Mouse (Mus musculus): ENCODE measurements around the gene Gm12184. TPM values are rescaled to one million over a fixed set of nuclear protein-coding genes. Genes with fewer than 3 reads are reported as not detected.

The Gm12184 gene
- polyA plus RNA-seq, 1 experiment: 13.2 TPM

DNA sequence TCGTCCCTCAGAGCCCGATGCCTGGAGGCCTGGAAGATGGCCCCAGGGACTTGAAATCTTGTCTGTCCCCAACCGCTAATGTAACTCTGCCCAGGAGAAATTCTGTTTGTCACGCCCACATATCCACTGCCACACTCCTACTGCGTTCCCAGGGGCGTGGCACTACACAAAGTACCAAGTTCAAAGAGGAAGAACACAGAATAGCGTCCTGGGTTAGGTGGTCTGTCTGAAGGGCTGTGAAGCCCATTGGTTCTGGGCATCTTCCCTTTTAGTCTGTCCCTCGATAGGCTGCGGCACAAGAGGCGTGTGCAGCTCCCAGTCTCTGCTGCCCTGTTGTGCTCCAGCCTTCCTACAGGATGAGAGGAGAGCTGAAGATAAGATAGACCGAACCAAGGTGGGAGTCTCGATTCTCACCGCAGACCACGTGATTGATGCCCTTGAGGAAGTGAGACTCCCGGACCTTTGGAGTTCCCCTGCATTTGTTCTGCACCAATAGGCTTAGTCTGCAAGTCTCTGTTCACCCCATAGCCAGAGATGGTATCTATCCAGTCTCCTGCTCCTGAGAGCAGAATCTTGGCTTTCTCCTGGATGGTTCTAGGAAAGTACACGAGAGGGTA is 11.8 kb upstream of the Gm12184 start:
- Histone ChIP-seq H3K36me3 (ENCODE audit: control insufficient read depth, insufficient read depth) (no peaks in the 10 kb centered on the region), H3K4me2 (ENCODE audit: low read depth) (peak overlapping the region; percentile 97), H3ac (ENCODE audit: control insufficient read depth, insufficient read length) (peak overlapping the region; percentile 55), H3K27me3 (ENCODE audit: control insufficient read depth, insufficient read depth, insufficient read length) (no peaks in the 10 kb centered on the region), H3K4me3 (peak overlapping the region; percentile 41), H3K79me2 (ENCODE audit: control insufficient read depth, insufficient read depth) (no peaks in the 10 kb centered on the region)
- TF ChIP-seq USF1 (IDR thresholded peaks at IDR 0.05; ENCODE audit: low read depth) (peak; percentile 57), MYOD1 (IDR thresholded peaks at IDR 0.05; ENCODE audit: control insufficient read depth in 1 of 3, insufficient read length in 2 of 3, low read depth in 2 of 3) (no peak), POLR2AphosphoS2 (IDR thresholded peaks at IDR 0.05; ENCODE audit: insufficient read length, low read depth) (no peak), SRF (IDR thresholded peaks at IDR 0.05; ENCODE audit: control insufficient read depth, insufficient read length, low read depth) (no peak), TCF12 (IDR thresholded peaks at IDR 0.05; ENCODE audit: insufficient read depth, poor library complexity, severe bottlenecking) (no peak)

DNA sequence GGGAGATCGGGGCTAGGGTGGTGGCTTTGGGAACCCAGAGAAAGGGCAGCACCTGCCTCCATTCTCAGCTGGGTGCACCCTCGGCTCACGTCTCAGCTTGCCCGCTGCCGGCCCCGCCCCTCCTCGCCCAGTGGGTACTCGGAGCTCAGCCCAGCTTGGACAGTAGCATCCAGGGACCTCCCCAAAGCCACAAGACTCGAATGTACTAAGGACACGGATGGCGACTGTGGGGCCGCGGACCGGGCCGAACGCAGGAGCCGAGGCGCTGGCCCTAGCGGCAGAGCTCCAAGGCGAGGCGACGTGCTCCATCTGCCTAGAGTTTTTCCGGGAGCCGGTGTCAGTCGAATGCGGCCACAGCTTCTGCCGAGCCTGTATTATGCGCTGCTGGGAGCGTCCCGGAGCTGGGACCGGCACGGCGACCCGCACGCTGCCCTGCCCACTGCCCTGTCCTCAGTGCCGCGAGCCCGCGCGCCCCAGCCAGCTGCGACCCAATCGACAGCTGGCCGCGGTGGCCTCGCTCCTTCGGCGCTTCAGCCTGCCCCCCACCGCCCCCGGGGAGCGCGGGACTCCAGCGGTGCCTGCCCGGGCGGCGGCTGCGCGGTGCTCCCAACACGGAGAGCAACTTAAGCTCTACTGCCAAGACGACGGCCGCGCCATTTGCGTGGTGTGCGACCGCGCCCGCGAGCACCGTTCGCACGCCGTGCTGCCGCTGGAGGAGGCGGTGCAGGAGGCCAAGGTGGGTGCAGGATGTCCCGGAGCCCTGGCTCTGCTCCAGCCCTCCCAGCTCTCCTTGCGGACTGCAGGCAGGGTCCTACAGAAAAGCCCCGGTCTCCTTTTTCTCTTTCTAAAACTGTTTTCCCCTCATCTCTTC is 11.1 kb upstream of the Gm12184 start:
- Histone ChIP-seq H3K4me3 (peak overlapping the region; percentile 41), H3K27me3 (ENCODE audit: control insufficient read depth, insufficient read depth, insufficient read length) (no peaks in the 10 kb centered on the region), H3K4me2 (ENCODE audit: low read depth) (peak overlapping the region; percentile 97), H3ac (ENCODE audit: control insufficient read depth, insufficient read length) (peak overlapping the region; percentile 55), H3K36me3 (ENCODE audit: control insufficient read depth, insufficient read depth) (no peaks in the 10 kb centered on the region), H3K79me2 (ENCODE audit: control insufficient read depth, insufficient read depth) (no peaks in the 10 kb centered on the region)
- TF ChIP-seq MYOD1 (IDR thresholded peaks at IDR 0.05; ENCODE audit: control insufficient read depth in 1 of 3, insufficient read length in 2 of 3, low read depth in 2 of 3): peak in 2 of 3 experiments; percentile 42 to 75
- peak; percentile 72 for TF ChIP-seq POLR2A (IDR thresholded peaks at IDR 0.05; ENCODE audit: insufficient read length, low read depth)
- TF ChIP-seq MYOG (IDR thresholded peaks at IDR 0.05; ENCODE audit: control insufficient read depth in 1 of 3, insufficient read depth in 1 of 3, insufficient read length in 2 of 3, low read depth in 2 of 3): peak in 2 of 3 experiments; percentile 62 to 79
- TF ChIP-seq TCF3 (IDR thresholded peaks at IDR 0.05; ENCODE audit: insufficient read length, low read depth): peak; percentile 30
- peak; percentile 74 for TF ChIP-seq POLR2AphosphoS2 (IDR thresholded peaks at IDR 0.05; ENCODE audit: insufficient read length, low read depth)
- no peak for TF ChIP-seq SRF (IDR thresholded peaks at IDR 0.05; ENCODE audit: control insufficient read depth, insufficient read length, low read depth)

DNA sequence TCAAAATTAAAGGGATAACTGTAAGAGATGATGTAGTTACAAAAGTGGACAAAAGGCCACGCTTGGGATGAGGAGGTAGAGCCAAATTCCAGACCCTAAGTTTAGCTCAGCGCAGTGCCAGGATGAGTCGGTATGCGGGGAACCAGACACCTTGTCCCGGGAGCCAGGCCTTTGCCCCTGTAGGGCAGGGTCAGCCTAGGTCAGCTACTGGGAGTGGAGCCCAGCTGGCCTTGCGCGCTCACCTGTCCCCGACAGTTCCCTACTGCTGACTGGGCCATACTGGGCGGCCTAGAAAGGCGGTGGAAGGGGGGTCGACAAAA is 10.5 kb upstream of the Gm12184 start:
- H3ac ChIP-seq (ENCODE audit: control insufficient read depth, insufficient read length): peak overlapping the region; percentile 55
- H3K4me3 ChIP-seq: peak overlapping the region; percentile 41
- H3K4me2 ChIP-seq (ENCODE audit: low read depth): peak overlapping the region; percentile 66
- no peaks in the 10 kb centered on the region for H3K27me3 ChIP-seq (ENCODE audit: control insufficient read depth, insufficient read depth, insufficient read length)
- TF ChIP-seq MAX (IDR thresholded peaks at IDR 0.05; ENCODE audit: low read depth) (no peak), REST (IDR thresholded peaks at IDR 0.05; ENCODE audit: insufficient read depth, insufficient read length) (no peak), E2F4 (IDR thresholded peaks at IDR 0.05; ENCODE audit: insufficient read depth) (no peak), POLR2A (IDR thresholded peaks at IDR 0.05; ENCODE audit: insufficient read length, low read depth) (no peak), POLR2AphosphoS2 (IDR thresholded peaks at IDR 0.05; ENCODE audit: insufficient read length, low read depth) (no peak), CEBPB (IDR thresholded peaks at IDR 0.05; ENCODE audit: insufficient read depth, poor library complexity, severe bottlenecking) (no peak), SRF (IDR thresholded peaks at IDR 0.05; ENCODE audit: control insufficient read depth, insufficient read length, low read depth) (no peak), USF1 (IDR thresholded peaks at IDR 0.05; ENCODE audit: low read depth) (no peak)
- no peaks in the 10 kb centered on the region for H3K36me3 ChIP-seq (ENCODE audit: control insufficient read depth, insufficient read depth)
- H3K79me2 ChIP-seq (ENCODE audit: control insufficient read depth, insufficient read depth): no peaks in the 10 kb centered on the region

DNA sequence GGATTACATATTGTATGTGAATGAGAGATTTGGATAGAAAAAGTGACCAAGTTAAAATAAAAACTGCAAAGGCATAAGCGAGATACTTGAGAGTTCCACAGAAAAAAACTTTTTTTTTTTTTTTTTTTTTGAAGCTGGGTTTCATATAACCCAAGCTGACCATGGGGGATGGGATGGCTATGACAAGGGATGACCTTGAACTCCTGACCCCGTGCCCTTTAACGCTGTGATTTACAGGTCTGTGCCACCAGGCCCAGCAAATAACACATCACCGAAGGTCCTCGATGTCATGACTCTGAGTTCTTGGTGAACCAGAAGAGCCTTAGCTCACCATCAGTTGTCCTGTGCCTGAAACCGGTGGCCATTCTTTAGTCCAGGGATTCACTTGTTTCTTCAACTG is 9.5 kb upstream of the Gm12184 start:
- Histone ChIP-seq H3K36me3 (ENCODE audit: control insufficient read depth, insufficient read depth) (no peaks in the 10 kb centered on the region), H3K79me2 (ENCODE audit: control insufficient read depth, insufficient read depth) (no peaks in the 10 kb centered on the region), H3K4me2 (ENCODE audit: low read depth) (no peak overlapping the region), H3K27me3 (ENCODE audit: control insufficient read depth, insufficient read depth, insufficient read length) (no peaks in the 10 kb centered on the region), H3K4me3 (no peak overlapping the region), H3ac (ENCODE audit: control insufficient read depth, insufficient read length) (no peak overlapping the region)
- no peak for TF ChIP-seq E2F4 (IDR thresholded peaks at IDR 0.05; ENCODE audit: insufficient read depth)
- no peak for TF ChIP-seq SRF (IDR thresholded peaks at IDR 0.05; ENCODE audit: control insufficient read depth, insufficient read length, low read depth)
- no peak for TF ChIP-seq MAX (IDR thresholded peaks at IDR 0.05; ENCODE audit: low read depth)
- no peak for TF ChIP-seq POLR2A (IDR thresholded peaks at IDR 0.05; ENCODE audit: insufficient read length, low read depth)
- TF ChIP-seq TCF3 (IDR thresholded peaks at IDR 0.05; ENCODE audit: insufficient read length, low read depth): no peak

DNA sequence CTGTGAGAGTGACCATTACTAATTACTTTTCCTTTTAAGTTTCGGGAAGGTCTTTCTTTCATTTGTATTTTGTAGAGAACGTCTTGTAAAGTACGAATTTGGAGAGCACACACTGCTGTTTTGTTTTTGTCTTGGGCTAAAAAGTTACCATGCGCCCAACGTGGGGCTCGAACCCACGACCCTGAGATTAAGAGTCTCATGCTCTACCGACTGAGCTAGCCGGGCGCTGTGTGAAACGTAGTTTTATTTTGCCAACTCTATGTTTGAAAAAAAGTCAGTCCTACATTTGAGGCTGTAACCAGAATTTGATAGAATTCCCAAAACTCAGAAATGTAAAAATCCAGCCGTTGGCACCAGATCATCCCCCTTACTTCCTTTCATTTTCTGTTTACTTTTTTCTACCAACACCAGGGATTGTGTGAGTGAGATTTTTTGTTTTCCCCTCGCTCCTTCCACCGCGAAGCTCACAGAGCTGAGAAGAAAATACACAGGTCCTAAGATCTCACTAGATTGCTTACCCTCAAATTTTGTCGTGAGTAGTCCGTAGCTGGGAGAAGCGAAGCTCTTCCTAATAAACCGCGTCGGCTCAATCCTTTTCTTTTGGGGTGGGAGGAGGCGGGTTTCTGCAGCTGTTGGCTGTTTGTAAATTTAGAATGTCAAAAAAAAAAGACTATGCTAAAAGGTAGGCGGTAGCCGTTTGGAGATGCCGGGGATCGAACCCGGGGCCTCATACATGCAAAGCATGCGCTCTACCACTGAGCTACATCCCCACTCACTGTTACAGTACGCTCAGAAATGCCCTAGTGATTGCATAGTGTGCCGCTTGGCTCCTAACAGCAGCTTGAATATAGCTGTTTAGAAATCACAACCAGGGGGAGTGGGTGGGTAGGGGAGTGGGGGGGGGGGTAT is 7.5 kb upstream of the Gm12184 start:
- Histone ChIP-seq H3ac (ENCODE audit: control insufficient read depth, insufficient read length) (no peak overlapping the region), H3K36me3 (ENCODE audit: control insufficient read depth, insufficient read depth) (no peaks in the 10 kb centered on the region), H3K4me2 (ENCODE audit: low read depth) (peak overlapping the region; percentile 93), H3K79me2 (ENCODE audit: control insufficient read depth, insufficient read depth) (no peaks in the 10 kb centered on the region), H3K4me3 (peak overlapping the region; percentile 38), H3K27me3 (ENCODE audit: control insufficient read depth, insufficient read depth, insufficient read length) (no peaks in the 10 kb centered on the region)
- TF ChIP-seq MAX (IDR thresholded peaks at IDR 0.05; ENCODE audit: low read depth) (no peak), SRF (IDR thresholded peaks at IDR 0.05; ENCODE audit: control insufficient read depth, insufficient read length, low read depth) (no peak), MYOD1 (IDR thresholded peaks at IDR 0.05; ENCODE audit: control insufficient read depth in 1 of 3, insufficient read length in 2 of 3, low read depth in 2 of 3) (peak in 2 of 3 experiments; percentile 43 to 79), POLR2A (IDR thresholded peaks at IDR 0.05; ENCODE audit: insufficient read length, low read depth) (no peak), E2F4 (IDR thresholded peaks at IDR 0.05; ENCODE audit: insufficient read depth) (peak; percentile 41), CEBPB (IDR thresholded peaks at IDR 0.05; ENCODE audit: insufficient read depth, poor library complexity, severe bottlenecking) (peak; percentile 49; the same call in 1 of the 2 replicates), POLR2AphosphoS2 (IDR thresholded peaks at IDR 0.05; ENCODE audit: insufficient read length, low read depth) (no peak), MYOG (IDR thresholded peaks at IDR 0.05; ENCODE audit: control insufficient read depth in 1 of 3, insufficient read depth in 1 of 3, insufficient read length in 2 of 3, low read depth in 2 of 3) (peak in 1 of 3 experiments; percentile 55), TCF12 (IDR thresholded peaks at IDR 0.05; ENCODE audit: insufficient read depth, poor library complexity, severe bottlenecking) (no peak), REST (IDR thresholded peaks at IDR 0.05; ENCODE audit: insufficient read depth, insufficient read length) (no peak), USF1 (IDR thresholded peaks at IDR 0.05; ENCODE audit: low read depth) (no peak), TCF3 (IDR thresholded peaks at IDR 0.05; ENCODE audit: insufficient read length, low read depth) (no peak)

All from myocyte (in vitro differentiated cells).